Mouse (Mus musculus) liver (tissue): ENCODE measurements around the gene Upk1a.

ENCODE experiments used
- DNase-seq: peaks from one replicate; pipeline ENCODE4 v3.0.0-alpha.2; 2020; ENCODE audit warnings: mixed read lengths

Gene Upk1a

DNA sequence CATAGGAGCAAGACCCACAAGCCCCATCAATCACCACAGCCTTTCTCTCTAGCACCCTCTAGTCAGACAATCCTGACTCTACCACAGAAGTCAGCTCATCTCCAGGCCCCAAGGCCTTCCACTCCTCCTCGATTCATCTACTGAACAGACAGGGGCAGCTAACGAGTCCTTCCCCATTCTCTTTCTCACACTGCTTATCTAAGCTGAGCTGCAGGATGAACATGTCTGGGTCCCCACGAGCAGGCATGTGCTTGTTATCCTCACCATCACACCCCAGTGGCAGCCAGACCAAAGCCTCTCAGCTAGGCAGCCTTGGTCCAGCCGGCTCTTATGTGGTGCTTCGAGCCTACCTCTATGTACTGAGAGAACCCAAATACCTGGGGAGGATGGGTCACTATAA lies 40.3 kb downstream of the Upk1a start:
- DNase-seq, result no peak

DNA sequence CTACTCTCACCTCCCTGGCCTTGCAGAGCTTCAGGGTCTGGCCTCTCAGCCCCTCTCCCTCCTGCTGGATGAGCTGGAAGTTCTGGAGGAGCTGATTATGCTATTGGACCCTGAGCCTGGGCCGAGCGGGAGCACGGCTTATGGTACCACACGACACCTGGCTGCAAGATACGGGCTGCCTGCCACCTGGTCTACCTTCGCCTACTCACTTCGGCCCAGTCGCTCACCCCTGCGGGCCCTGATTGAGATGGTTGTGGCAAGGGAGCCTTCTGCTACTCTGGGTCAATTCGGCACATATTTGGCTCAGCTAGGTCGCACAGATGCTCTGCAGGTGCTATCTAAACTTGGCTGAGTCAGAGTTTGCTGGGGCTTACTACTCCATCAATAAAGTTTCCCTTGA lies 45.1 kb downstream of the Upk1a start:
- no peak for DNase-seq

DNA sequence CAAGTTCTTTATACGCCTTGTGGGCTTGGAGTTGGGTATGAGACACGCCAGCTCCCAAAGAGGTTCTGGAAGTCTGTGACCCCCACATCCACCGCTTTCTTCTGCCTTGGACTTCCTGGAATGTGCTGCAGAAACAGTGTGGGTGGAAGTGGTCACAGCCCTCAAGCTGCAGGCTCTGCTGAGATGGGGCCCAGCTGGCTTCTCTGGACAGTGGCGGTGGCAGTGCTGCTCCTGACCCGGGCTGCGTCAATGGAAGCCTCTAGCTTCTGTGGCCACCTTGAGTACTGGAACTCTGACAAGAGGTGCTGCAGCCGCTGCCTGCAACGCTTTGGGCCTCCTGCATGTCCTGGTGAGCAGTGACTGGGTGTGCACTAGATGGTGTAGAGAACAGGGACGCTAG lies 46.6 kb downstream of the Upk1a start:
- DNase-seq, result no peak

DNA sequence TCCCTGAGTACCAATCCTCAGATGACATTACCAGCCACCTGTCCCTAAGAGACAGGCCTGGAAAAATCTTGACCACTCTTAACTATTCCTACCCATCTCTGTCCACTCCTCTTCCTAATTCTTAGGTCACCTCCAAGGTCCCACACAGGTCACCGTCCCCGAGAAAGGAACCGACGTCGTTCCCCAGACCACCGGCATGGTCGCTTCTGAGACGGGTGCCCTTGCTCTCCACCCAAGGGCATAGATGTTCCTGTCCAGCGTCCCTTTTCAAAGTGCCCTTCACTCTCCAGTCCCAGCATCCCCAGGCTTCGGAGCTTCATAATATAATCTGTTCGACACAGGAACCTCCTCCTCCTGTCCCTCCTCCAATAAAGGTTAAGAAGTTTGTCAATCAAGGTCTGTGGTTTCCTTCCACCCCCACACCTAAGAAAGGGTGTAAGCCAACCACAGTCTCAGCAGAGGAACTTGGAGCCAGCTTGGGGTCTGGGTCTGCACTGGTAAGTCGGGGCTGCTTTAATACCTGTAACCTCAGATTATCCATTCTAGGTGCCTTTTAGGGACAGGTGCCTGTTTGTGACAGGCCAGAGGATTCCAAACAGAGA lies 47.6 kb downstream of the Upk1a start, which contains the start of gene Igflr1:
TSS of gene Igflr1 (plus strand) at position 458 of the 602 bp plus-strand sequence.
- no peak for DNase-seq

DNA sequence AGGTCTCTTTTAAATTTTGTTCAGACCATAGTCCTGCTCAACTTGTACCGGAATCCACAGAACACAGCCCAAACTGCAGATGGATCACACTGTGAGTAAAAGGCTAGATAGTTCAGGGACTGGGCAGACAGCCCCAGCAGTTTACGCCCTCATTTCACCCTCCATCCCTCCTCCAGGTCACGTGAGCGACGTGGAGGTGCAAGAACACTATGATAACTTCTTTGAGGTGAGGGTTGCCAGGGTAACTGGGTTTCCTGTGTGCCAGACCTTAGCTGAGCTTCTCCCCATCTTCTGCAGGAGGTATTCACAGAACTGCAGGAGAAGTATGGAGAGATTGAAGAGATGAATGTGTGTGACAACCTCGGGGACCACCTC lies 48.8 kb downstream of the Upk1a start:
- no peak for DNase-seq

DNA sequence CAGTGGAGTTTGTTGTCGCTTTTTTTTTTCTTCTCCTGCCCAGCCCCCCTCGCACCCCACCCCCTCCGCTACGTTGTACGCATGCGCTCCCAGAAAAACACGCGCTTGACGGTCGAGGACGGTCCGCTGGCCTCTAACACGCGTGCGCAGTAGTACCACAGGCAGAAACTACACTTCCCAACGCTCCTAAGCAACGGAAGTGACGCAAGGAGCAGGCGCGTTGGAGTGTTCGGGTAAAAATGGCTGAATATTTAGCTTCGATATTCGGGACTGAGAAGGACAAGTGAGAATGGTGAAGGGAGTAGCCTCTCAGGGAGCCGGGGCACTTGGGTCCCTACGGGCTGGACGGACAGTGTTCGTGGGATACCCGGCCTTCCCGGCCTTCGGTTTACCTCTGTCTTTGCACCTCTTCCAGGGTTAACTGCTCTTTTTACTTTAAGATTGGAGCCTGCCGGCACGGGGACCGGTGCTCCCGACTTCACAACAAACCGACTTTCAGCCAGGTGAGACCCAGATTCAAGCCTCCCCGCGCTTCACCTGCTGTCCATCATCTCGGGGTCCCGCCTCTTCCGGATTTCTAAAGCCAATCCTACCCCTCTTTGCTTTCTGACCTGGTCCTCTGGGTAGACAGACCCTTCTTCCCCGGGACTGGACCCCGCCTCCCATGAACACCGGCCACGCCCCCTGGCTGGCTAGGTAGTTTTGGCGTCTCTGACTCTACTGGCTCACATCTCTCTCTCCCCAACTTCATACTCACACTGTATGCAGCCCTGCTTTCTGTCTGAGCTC lies 49.3 kb downstream of the Upk1a start, which contains the start of the genes U2af1l4, Gm49396 and Psenen:
TSS of gene U2af1l4 (plus strand) at position 185 of the 789 bp plus-strand sequence.
TSS of gene Gm49396 (plus strand) at position 228 of the 789 bp plus-strand sequence.
TSS of gene Psenen (minus strand) at position 511 of the 789 bp plus-strand sequence.
- DNase-seq, result peak; percentile 97

DNA sequence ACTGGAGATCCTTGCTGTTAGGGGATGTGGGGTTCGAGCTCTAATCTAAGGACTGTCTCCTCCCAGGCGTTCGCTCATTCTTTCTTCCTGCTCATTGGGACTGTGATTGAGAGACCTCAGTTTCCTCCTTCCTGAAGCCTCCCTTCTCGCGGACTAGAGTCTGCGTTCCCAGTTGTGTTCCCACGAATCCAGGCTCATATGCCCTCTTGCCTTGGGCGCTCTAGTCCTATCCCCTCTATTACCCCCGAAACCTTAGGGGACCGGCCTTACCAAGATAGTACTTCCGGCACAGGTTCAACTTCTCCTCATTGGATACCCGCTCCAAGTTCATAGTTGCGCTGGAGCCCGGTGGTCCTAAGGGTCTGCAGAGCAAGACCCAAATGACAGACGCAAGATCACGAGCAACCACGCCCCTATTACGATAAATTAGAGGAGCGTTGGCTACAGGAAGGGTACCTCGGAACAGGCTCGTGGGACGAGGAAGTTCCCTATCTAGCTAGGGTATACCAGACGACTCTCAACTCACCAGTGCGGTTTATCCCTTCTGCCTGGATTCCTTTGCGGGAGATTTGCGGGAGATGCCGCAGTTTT lies 50.0 kb downstream of the Upk1a start:
- DNase-seq, result no peak

DNA sequence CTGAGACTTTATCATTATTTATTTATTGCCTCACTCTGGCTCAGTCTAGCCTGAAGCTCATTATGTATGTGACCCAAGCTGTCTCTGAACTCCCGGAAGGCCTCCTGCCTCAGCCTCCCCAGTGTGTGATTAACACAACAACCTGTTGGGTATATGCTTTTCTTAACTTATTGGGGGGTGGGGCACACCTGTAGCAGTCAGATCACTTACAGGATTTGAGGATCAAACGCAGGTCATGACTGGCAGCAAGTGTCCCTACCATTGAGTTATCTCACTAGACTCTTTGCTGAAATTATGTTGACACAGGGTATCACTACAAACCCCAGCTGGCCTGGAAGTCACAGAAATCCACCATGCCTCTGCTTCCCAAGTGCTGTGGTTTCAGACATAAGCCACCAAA lies 52.4 kb downstream of the Upk1a start:
- no peak for DNase-seq

DNA sequence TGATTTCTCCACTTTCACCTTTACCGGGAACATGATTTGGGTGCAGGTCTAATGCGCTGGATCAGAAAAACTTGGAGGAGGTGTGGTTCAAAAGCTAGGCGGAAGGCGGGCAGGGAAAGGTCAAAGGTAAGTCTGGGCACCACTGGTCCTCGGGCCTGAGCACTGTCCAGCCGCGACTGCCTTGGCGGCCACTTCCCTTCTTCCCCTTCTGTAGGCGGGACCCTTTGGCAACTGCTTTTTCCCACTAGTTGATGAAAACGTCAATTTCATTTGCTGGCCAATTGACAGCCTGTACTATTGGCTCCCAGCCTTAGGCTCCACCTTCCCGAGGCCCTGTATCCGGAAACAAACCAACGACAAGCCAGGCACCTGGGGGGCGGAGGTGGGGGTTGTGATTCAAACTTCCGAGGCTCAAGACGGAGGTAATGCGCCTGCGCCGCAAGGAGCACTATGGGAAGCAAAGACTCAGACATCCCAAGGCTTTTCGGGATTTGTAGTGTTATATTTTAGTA lies 53.1 kb downstream of the Upk1a start, which contains the start of gene Lin37:
TSS of gene Lin37 (minus strand) at position 396 of the 512 bp plus-strand sequence.
- peak; percentile 95 for DNase-seq

DNA sequence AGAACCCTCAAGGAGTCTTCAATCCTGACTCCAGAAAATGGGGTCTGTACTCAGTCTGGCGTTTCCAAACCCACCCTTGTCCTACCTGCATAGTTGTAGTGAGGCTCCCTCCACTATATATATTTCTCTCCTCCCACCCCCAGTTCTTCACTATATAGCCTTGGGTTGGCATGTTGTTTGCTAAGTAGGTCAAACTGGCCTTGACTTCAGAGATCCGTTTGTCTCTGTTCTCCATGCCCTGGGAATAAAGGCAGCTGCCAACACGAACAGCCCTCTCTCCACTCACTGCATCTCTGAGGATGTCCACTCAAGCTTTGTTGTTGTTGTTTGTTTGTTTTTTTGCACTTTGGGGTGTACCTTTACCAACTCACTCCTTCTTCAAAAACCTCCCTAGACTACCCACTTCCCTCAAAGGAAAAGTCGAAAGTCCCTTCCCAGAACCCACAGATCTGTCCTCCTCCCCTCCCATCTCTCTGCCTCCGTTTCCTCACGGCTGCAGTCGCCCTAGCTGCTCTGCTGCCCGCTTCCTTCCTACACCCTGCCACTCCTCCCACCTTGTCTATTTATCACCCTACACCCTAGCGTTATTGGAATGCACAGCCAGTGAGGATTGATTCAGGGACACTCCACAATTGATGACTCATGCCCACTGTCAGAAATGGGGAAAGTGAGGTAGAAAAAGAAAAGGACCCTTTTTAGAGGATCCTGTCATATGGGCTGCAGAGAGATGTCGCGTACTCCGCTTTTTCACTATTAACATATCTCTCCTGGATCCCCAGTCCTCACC lies 53.8 kb downstream of the Upk1a start:
- peak; percentile 56 for DNase-seq

DNA sequence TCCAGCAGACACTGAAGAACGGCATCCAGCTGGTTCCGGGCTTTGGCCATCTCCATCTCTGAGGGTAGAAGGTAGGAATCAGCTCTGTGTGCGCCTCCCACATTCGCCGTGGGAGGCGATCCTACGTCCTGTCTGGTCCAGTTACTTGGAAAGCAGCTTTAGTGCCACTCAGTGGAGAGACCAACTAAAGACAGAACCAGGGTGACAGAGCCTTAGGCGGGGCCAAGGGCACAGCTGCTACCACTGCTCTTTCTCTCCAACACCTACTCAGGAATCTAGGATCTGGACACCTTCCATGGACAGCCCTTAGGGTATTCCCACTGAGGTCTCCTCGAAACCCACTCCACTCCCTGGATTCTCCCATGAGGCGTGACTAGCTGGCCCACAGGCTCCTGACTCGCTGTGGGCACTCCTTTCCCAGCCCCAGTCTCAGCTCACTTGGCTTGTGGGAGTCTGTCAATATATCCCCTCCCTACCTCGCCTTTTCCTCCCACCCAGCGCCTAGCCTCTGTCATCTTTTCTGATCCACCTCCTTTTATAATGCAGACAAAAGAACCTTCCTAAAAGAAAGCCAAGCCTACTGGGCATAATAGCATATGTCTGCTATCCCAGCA lies 54.6 kb downstream of the Upk1a start:
- no peak for DNase-seq

DNA sequence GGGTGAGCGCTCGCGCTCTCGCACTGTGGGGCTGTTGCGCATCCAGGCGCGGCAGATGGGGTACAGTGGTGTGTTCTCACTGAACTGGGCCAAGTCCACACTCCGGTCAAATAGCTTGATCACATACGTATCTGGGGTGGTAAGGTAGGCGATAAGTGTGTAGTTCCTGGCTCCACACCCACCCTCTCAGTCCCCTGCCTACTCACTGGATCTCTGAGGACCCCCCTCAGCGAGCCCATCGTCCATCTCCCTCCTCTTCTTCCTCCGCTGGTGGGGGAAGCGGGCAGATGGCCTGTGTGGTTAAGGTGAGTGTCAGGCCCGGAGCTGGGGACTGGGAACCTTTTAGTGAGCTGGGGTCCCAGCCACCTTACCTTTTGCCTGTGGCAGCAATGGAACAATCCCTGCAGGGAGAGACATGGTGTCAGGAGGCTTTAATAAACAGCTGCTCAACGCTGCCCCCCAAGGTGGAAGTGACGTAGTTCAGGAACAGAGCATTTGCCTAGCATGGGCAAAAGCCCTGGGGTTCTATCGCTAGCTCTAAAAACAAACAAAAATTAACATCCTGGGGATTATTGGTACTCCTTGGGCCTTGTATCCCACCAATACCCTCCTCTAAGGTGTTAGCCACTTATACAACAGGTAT lies 55.6 kb downstream of the Upk1a start:
- no peak for DNase-seq

DNA sequence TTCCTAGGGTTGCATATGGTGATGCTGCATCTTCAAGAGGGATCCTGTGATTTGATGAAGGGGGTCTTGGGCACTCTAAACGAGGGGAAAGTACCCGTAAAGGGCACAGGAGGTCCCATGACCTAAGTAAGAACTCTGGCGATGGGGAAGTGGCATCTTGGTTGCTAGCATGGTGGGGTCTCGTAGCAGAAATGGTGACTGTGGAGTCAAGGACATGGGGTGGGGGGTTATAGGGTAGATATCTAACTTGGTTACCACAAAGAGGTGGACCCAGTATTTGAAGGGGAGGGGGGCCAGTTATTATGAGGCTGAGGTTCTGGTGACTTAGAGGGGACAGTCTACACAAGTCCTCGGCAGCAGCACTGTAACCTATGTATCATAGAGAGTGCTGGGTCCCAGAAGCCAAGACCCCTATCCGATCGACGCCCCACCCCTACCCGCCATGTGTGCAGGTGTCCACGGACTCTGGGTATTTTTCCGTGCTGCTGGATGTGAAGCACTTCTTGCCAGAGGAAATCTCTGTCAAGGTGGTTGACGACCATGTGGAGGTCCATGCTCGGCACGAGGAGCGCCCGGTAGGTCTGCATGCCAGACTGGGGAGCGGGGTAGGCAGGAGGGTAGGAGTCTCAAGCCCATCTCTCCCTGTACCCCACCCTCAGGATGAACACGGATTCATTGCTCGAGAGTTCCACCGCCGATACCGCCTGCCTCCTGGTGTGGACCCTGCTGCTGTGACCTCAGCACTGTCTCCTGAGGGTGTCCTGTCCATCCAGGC lies 58.6 kb downstream of the Upk1a start:
- DNase-seq, result no peak
